ENCODE assay signal across 10 mouse cellular contexts in the genomic region with DNA sequence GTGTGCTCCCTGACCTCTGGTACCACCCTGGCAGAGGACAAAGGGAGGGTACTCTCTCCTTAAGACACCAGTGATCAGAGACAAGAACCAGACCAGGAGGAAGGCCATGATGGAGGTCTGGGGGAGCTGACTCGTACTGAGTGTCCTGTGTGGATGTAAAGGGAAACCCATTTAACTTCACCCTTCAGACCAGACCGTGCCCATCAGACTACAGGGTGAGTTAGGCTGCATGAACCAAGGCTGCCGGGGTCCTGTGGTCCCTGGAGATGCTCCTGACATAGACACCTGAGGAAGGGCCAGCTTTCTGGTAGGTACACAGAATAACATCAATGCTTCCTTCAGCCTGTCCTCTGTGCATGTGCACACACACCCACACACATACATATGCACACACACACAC.
DNase-seq lines count a peak whose midpoint lies in the region; ATAC-seq and TF ChIP-seq lines count a peak whose summit lies in the region.
"Had no signal": no experiment of that assay in that cellular context is flagged by ENCODE, and none has a peak within 500 bp of the region (broad histone marks: within the 10 kb centered on the region; RNA-seq: fewer than 3 reads in every experiment).

No protein-coding gene starts in this region.

- TF ChIP-seq POLR2A in kidney, adult 2 months (IDR thresholded peaks at IDR 0.05; ENCODE audit: low read depth, low read length), result no peak

- no peaks in the 10 kb centered on the region for H3K9me3 ChIP-seq in forebrain, postnatal 0 days (ENCODE audit: low read length)
- no peaks in the 10 kb centered on the region for H3K9me3 ChIP-seq in forebrain, embryonic 11.5 days (ENCODE audit: control insufficient read depth, low read length)
- no peaks in the 10 kb centered on the region for H3K9me3 ChIP-seq in hindbrain, embryonic 15.5 days
- no peaks in the 10 kb centered on the region for H3K9me3 ChIP-seq in midbrain, embryonic 15.5 days
- H3K9me3 ChIP-seq: G1E had no signal

- no peak overlapping the region for H3K27ac ChIP-seq in forebrain, postnatal 0 days (ENCODE audit: low read depth, low read length)
- H3K27ac ChIP-seq in forebrain, embryonic 11.5 days (ENCODE audit: low read depth, low read length), result no peak overlapping the region
- H3K27ac ChIP-seq in kidney, adult 2 months (ENCODE audit: insufficient read depth, low read depth, low read length), result 0 out of 2 replicates have a peak overlapping the region, but pooled peaks have one; percentile 12
- H3K27ac ChIP-seq in hindbrain, embryonic 15.5 days (replicated peaks), result no peak overlapping the region
- H3K27ac ChIP-seq in midbrain, embryonic 15.5 days, result peak overlapping the region; percentile 81; the same call in 1 of the 2 replicates

- TF ChIP-seq CTCF in forebrain, postnatal 0 days (IDR thresholded peaks at IDR 0.05; ENCODE audit: low read depth), result no peak
- TF ChIP-seq CTCF in kidney, adult 2 months (conservative IDR thresholded peaks at IDR 0.05; ENCODE audit: insufficient read depth, insufficient read length, low read depth, low read length), result no peak

- no peaks in the 10 kb centered on the region for H3K27me3 ChIP-seq in forebrain, postnatal 0 days (ENCODE audit: insufficient read depth, low read length)
- H3K27me3 ChIP-seq in forebrain, embryonic 11.5 days (ENCODE audit: control insufficient read depth, insufficient read depth, low read length), result no peaks in the 10 kb centered on the region; the same call in 1 of the 2 replicates
- H3K27me3 ChIP-seq in kidney, adult 2 months (replicated peaks; ENCODE audit: control insufficient read depth, insufficient read depth, low read length), result no peaks in the 10 kb centered on the region
- H3K27me3 ChIP-seq in hindbrain, embryonic 15.5 days, result no peaks in the 10 kb centered on the region
- H3K27me3 ChIP-seq in midbrain, embryonic 15.5 days (replicated peaks), result no peaks in the 10 kb centered on the region

- H3K4me1 ChIP-seq in forebrain, postnatal 0 days (ENCODE audit: insufficient read depth), result peaks cover 18% of the 10 kb centered on the region
- peaks cover 12% of the 10 kb centered on the region; the same call in 1 of the 2 replicates for H3K4me1 ChIP-seq in forebrain, embryonic 11.5 days (replicated peaks; ENCODE audit: control insufficient read depth, insufficient read depth, low read length)
- 0 out of 2 replicates have a peak, but pooled peaks cover 6% of the 10 kb centered on the region for H3K4me1 ChIP-seq in kidney, adult 2 months (ENCODE audit: control insufficient read depth, insufficient read depth, low read length)
- peaks cover 36% of the 10 kb centered on the region for H3K4me1 ChIP-seq in hindbrain, embryonic 15.5 days (replicated peaks)
- peaks cover 36% of the 10 kb centered on the region for H3K4me1 ChIP-seq in midbrain, embryonic 15.5 days

- H3K36me3 ChIP-seq in forebrain, postnatal 0 days (ENCODE audit: insufficient read depth), result no peaks in the 10 kb centered on the region
- no peaks in the 10 kb centered on the region for H3K36me3 ChIP-seq in forebrain, embryonic 11.5 days (ENCODE audit: control insufficient read depth, insufficient read depth, low read length)
- no peaks in the 10 kb centered on the region for H3K36me3 ChIP-seq in kidney, adult 2 months (ENCODE audit: control insufficient read depth, insufficient read depth, low read length)
- H3K36me3 ChIP-seq in hindbrain, embryonic 15.5 days, result no peaks in the 10 kb centered on the region
- H3K36me3 ChIP-seq in midbrain, embryonic 15.5 days (replicated peaks), result no peaks in the 10 kb centered on the region
- H3K36me3 ChIP-seq: G1E had no signal

- WGBS in forebrain, postnatal 0 days, result 92% methylated on average over 3 of the region's 3 CpGs
- WGBS in forebrain, embryonic 11.5 days, result 86% methylated on average over 3 of the region's 3 CpGs
- 78% methylated on average over 3 of the region's 3 CpGs for WGBS in kidney, adult 2 months
- WGBS in hindbrain, embryonic 15.5 days, result 94% methylated on average over 3 of the region's 3 CpGs
- 93% methylated on average over 3 of the region's 3 CpGs for WGBS in midbrain, embryonic 15.5 days

- no peak overlapping the region for H3K9ac ChIP-seq in forebrain, postnatal 0 days
- no peak overlapping the region for H3K9ac ChIP-seq in forebrain, embryonic 11.5 days (ENCODE audit: low read length)
- H3K9ac ChIP-seq in hindbrain, embryonic 15.5 days, result no peak overlapping the region
- H3K9ac ChIP-seq in midbrain, embryonic 15.5 days, result no peak overlapping the region

- no peak for DNase-seq in forebrain, postnatal 0 days
- no peak for DNase-seq in forebrain, embryonic 11.5 days (ENCODE audit: low spot score)
- DNase-seq in kidney, adult 2 months, result no peak
- no peak for DNase-seq in kidney, adult 11 months
- no peak for DNase-seq in left cerebral cortex, adult 8-10 months (ENCODE audit: low spot score in 2 of 2)
- no peak for DNase-seq in B cell, adult 2 months
- DNase-seq: lung, adult 2 months had no signal

- no peak overlapping the region for H3K4me3 ChIP-seq in forebrain, postnatal 0 days (ENCODE audit: low read depth, low read length)
- no peak overlapping the region for H3K4me3 ChIP-seq in forebrain, embryonic 11.5 days (ENCODE audit: low read depth, low read length)
- no peak overlapping the region for H3K4me3 ChIP-seq in kidney, adult 2 months (ENCODE audit: insufficient read depth, low read depth, low read length)
- H3K4me3 ChIP-seq in hindbrain, embryonic 15.5 days, result no peak overlapping the region
- no peak overlapping the region for H3K4me3 ChIP-seq in midbrain, embryonic 15.5 days

- no peak for ATAC-seq in forebrain, postnatal 0 days
- no peak for ATAC-seq in forebrain, embryonic 11.5 days (replicated peaks; ENCODE audit: low FRiP score)
- no peak for ATAC-seq in hindbrain, embryonic 15.5 days (ENCODE audit: low FRiP score, low read depth)
- no peak for ATAC-seq in midbrain, embryonic 15.5 days (replicated peaks)

- peak overlapping the region; percentile 69; the same call in 1 of the 2 replicates for H3K4me2 ChIP-seq in forebrain, postnatal 0 days (ENCODE audit: low read depth)
- H3K4me2 ChIP-seq in forebrain, embryonic 11.5 days (ENCODE audit: low read depth, low read length, severe bottlenecking), result no peak overlapping the region
- peak overlapping the region; percentile 74; the same call in 1 of the 2 replicates for H3K4me2 ChIP-seq in hindbrain, embryonic 15.5 days
- peak overlapping the region; percentile 80; the same call in 1 of the 2 replicates for H3K4me2 ChIP-seq in midbrain, embryonic 15.5 days

Comparison
In these comparisons a context has a peak if more than half of its experiments do, and no peak if none do; other contexts are left out.
1. H3K27ac ChIP-seq: peak in kidney, adult 2 months (single experiment) and midbrain, embryonic 15.5 days (single experiment); none in forebrain, postnatal 0 days (single experiment), forebrain, embryonic 11.5 days (single experiment) and hindbrain, embryonic 15.5 days (single experiment).